Mouse (Mus musculus): ENCODE results near the gene Vwa8. TPM values are rescaled to one million over a fixed set of nuclear protein-coding genes. Genes with fewer than 3 reads are reported as not detected.
"Not testable (repeated sequence)": the region's sequence is repeated elsewhere in the genome, so short reads cannot be mapped to it uniquely, and the experiment has no call there.

The Vwa8 gene
- total RNA-seq, 2 experiments from 2014 or later = 18.6 to 21.4 TPM

- no peak for DNase-seq (ENCODE audit: low spot score in 2 of 2)
These were observed 32.7 kb downstream of the Vwa8 start for GRCm38 (mm10) chr14:78881563-78881962.

- no peak for DNase-seq (ENCODE audit: low spot score in 2 of 2)
These were observed 37.2 kb downstream of the Vwa8 start for GRCm38 (mm10) chr14:78885915-78886534.

DNA sequence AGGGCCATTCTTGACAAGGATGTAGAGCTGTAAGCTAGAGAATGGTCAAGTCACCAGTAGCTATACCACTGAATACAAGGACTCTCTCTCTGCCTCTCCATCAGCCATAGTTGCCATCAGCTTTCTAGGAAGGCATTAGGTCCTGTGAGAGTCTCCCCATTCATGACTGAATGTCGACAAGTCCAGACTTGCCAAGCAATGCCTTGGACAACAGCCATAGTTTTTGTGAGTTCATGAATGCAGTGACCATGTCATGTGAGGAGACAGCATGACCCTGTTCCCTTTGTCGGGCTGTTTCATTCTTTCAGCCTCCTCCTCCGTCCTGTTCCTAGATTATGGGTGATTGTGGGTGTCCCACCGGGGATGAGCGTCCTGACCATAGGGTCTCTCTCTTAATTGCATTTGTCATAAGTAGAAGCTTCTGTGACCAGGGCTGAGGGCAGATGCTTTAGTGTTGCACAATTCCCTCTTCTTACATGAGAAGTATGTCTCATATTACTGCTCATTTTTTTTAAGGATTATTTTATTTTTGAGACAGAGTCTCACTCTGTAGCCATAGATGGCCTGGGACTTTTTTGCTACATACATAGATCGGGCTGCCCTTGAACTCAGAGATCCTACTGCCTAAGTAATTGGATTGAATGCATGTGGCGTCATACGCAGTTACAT lies 37.8 kb downstream of the Vwa8 start:
- no peak for DNase-seq (ENCODE audit: low spot score in 2 of 2)

GRCm38 (mm10) chr14:78887494-78887893 lies 38.6 kb downstream of the Vwa8 start:
- not testable (repeated sequence) for DNase-seq (ENCODE audit: low spot score in 2 of 2)

- DNase-seq (ENCODE audit: low spot score in 2 of 2) = no peak
These were observed 46.6 kb downstream of the Vwa8 start for GRCm38 (mm10) chr14:78895496-78895895.

DNA sequence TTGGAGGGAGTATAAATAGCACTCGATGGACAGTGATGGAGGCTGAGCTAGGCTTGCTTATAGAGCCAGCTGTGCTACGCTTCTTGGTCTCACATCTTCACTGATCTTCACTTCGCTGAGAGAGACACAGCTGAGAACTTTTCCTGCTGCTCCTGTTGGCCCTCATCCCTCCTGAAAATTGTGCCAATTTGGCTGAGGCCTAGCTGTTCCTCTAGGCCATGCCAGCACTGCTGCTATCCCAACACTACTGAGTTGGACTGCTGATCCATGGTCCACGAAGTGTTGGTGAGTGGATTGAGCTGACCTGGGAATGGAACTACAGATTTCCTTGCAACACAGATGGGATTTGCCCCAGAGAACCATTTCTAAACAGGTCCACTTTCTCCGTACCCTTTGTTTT lies 47.4 kb downstream of the Vwa8 start:
- peak; percentile 64 for DNase-seq (ENCODE audit: low spot score in 2 of 2)

GRCm38 (mm10) chr14:78900770-78901169 lies 51.9 kb downstream of the Vwa8 start:
- DNase-seq (ENCODE audit: low spot score in 2 of 2) = no peak

DNA sequence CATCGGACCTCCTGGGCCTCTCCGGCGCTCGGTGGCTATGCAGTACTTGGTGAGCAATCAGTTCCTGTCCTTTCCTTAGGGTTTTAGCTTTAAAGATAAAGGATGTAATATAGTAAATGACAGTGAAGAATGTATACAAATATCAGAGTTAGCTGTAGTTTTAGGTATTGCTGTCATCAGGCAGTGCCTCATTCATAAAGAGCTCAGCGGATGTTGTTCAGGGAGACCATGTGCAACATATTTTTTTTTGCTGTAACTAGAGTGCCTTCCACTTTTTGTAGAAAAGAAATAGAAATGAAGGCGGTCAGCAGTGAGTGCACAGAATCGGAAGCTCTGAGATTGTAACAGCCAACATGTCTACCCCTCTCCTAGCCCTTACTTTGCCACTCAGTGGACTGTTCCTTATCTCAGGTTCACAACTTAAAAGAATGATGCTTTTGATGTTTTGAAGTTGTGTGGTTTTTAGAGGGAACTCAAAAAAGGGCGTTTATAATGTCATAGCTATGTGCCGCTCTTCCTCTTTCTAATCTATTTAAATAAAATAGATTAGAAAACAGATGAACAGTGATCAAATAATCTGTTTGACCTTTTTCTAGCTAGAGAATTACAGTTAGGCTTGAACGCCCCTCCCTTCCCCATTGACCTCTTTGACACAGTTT lies 59.5 kb downstream of the Vwa8 start:
- no peak for DNase-seq (ENCODE audit: low spot score in 2 of 2)

- DNase-seq (ENCODE audit: low spot score in 2 of 2) = no peak
These were observed 63.2 kb downstream of the Vwa8 start for GRCm38 (mm10) chr14:78912076-78912475.

DNA sequence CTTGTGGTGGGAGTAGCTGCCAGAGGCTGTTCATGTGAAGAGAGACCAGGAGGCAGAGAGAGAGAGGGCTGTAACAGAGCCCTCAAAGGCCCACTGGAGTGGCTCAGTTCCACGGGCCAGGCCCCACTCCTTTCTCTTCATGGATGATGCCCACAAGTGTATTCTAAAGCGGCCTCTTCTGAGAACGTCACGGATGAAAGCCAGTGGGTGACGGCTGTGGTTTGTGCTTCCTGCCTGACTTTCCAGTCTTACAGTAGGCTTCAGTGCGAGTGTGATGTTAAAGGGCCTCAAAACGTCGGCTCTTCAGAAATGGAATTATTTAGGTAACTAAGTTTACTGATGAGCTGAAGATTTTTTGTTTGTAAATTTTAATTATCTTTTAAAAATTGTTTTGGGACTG lies 65.3 kb downstream of the Vwa8 start:
- no peak for DNase-seq (ENCODE audit: low spot score in 2 of 2)

DNA sequence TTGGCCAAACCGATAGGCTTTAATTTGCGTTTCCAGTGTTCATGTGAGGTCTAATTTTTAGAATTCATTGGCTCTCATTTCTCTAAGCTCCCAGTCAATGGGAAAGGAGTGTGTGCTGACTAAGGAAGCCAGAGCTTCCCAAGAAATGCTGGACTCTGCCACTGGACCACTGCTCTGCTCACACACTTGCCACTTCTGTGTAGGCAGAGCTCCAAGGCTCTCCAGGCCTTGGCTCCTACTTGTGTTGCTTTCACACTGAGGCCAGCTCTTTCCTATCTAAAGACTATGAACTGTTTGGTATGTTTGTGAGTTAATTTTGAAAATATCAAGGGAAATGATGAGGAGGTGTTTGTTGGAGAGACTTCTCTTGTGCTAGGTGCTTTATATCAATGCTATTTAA lies 67.8 kb downstream of the Vwa8 start:
- DNase-seq (ENCODE audit: low spot score in 2 of 2) = no peak

DNA sequence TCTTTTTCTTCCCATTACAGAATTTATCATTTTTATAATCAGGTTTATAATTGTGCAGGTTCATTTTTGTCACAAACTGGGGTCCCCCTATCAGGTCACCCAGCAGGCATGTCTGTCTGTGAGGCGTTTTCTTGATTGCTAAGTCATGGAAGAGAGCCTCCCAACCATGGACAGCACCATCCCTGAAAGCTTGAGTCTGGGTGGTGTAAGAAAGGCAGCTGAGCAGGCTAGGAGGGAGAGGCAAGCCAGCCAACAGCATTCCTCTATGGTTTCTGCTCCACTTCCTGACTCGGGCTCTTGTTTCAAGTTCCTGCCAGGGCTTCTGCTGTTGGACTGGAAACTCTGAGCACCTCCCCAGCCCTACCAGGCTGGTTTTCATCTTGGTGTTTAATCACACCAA lies 72.4 kb downstream of the Vwa8 start:
- no peak for DNase-seq (ENCODE audit: low spot score in 2 of 2)

DNA sequence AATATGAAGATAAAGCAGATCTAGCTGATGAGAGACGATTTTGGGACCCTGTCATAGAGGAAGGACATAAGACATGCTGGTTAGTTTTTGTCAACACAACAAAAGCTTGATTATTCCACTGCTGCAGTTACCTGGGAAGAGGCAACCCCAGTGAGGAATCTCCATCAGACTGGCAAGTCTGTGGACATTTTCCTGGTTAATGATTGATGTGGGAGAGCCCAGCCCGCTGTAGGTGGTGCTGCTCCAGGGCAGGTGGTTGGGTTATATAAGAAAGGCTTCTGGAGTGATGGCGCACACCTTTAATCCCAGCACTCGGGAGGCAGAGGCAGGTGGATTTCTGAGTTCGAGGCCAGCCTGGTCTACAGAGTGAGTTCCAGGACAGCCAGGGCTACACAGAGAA lies 74.8 kb downstream of the Vwa8 start:
- no peak for DNase-seq (ENCODE audit: low spot score in 2 of 2)

GRCm38 (mm10) chr14:78924755-78925537 lies 76.1 kb downstream of the Vwa8 start:
- DNase-seq (ENCODE audit: low spot score in 2 of 2) = no peak

- no peak for DNase-seq (ENCODE audit: low spot score in 2 of 2)
These were observed 83.2 kb downstream of the Vwa8 start for GRCm38 (mm10) chr14:78932094-78932493.

DNA sequence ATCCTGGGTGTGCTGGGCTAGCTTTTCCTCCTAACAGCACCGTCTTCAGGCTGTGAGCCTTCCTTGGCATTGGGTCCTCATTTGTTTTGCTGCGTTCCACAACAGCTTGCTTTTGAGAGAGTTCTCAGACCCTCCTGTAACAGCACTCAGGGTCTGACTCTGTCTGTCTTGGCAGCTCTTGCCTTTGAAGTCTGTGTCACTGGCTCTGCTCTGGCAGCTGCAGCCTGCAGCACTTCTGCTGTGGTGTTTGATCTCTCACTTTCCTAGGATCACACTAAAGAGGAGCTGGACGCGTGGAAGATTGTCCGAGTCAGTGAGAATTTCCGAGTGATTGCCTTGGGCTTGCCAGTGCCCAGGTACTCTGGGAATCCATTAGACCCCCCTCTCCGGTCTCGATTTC lies 84.5 kb downstream of the Vwa8 start:
- DNase-seq (ENCODE audit: low spot score in 2 of 2) = no peak

GRCm38 (mm10) chr14:78934596-78934995 lies 85.7 kb downstream of the Vwa8 start:
- no peak for DNase-seq (ENCODE audit: low spot score in 2 of 2)

DNA sequence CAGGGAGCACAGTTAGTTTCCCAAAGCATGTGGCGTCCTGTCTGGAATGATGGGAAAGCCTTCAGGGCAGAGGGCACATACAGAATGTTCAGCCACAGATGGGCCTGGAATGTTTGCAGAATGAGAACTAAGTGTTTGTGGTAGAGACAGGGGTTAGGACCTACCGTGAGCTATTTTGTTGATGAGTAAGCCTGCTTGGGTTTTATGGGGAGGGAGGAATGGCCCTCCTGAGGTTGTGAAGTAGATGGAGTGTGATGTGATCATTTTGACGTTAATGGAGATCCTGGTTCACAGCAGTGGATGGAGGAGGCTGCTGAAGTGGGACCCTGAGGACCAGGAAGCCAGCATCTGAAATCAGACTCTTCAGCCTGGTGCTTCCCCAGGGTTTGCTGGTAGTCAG lies 86.9 kb downstream of the Vwa8 start:
- no peak for DNase-seq (ENCODE audit: low spot score in 2 of 2)

GRCm38 (mm10) chr14:78941741-78942475 lies 93.1 kb downstream of the Vwa8 start:
- DNase-seq (ENCODE audit: low spot score in 2 of 2) = peak; percentile 20 to 33

GRCm38 (mm10) chr14:78955745-78956144 lies 106.9 kb downstream of the Vwa8 start:
- no peak for DNase-seq (ENCODE audit: low spot score in 2 of 2)

GRCm38 (mm10) chr14:78970621-78971020 lies 121.8 kb downstream of the Vwa8 start:
- DNase-seq (ENCODE audit: low spot score in 2 of 2) = no peak
